Mouse (Mus musculus) stomach, postnatal 0 days (tissue): ENCODE results near the gene Mrtfa.

Source experiments
- CTCF ChIP-seq: IDR thresholded peaks from 2 replicates; pipeline ENCODE4 v1.5.1; 2016; ENCODE audit warnings: antibody characterized with exemption, low read depth, mild to moderate bottlenecking, moderate library complexity
- EP300 ChIP-seq: optimal IDR thresholded peaks from 2 replicates; pipeline ENCODE3; 2016; ENCODE audit warnings: antibody characterized with exemption

GRCm38 (mm10) chr15:81199372-81199959, 8.9 kb upstream of the Mrtfa start:
- TF ChIP-seq CTCF (peak; percentile 80), EP300 (no peak)
